Mouse (Mus musculus): ENCODE data around the gene Mesp2. TPM values are rescaled to one million over a fixed set of nuclear protein-coding genes. Genes with fewer than 3 reads are reported as not detected.

The Mesp2 gene
- polyA plus RNA-seq, 1 experiment from 2014 or later: 0.28 TPM

DNA sequence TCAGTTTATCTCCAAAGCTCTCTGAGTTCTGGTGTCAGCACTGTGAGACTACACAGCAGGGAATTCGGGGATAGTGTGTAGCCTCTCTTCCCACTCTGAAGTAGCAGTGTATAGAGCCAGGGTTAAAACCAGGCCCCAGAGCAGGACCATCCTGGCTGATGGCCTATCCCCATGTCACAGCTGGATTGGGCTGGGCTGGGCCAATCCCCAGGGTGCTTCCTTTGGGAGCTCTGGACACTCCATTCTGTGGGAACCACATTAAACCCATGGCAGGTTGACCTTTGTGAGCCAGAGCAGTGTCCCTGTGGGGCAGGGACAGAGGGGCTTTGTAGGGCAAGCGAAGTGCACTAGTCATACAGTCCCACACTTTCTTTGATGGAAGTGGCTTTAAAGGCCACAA is 35.8 kb downstream of the Mesp2 start:
- Histone ChIP-seq H3K27me3 (ENCODE audit: insufficient read depth, low read length) (peaks cover 6% of the 10 kb centered on the region; the same call in 1 of the 2 replicates), H3K4me3 (ENCODE audit: low read depth, low read length) (no peak overlapping the region), H3K36me3 (ENCODE audit: insufficient read depth) (no peaks in the 10 kb centered on the region), H3K4me2 (no peak overlapping the region), H3K9me3 (ENCODE audit: low read depth, low read length) (no peaks in the 10 kb centered on the region), H3K27ac (ENCODE audit: low read depth) (no peak overlapping the region), H3K9ac (no peak overlapping the region), H3K4me1 (ENCODE audit: insufficient read depth) (no peaks in the 10 kb centered on the region; the same call in 1 of the 2 replicates)
- WGBS: 76% methylated on average over 2 of the region's 2 CpGs
- DNase-seq (no peak), ATAC-seq (ENCODE audit: insufficient read depth) (no peak)
- TF ChIP-seq CTCF (IDR thresholded peaks at IDR 0.05; ENCODE audit: low read depth): no peak

DNA sequence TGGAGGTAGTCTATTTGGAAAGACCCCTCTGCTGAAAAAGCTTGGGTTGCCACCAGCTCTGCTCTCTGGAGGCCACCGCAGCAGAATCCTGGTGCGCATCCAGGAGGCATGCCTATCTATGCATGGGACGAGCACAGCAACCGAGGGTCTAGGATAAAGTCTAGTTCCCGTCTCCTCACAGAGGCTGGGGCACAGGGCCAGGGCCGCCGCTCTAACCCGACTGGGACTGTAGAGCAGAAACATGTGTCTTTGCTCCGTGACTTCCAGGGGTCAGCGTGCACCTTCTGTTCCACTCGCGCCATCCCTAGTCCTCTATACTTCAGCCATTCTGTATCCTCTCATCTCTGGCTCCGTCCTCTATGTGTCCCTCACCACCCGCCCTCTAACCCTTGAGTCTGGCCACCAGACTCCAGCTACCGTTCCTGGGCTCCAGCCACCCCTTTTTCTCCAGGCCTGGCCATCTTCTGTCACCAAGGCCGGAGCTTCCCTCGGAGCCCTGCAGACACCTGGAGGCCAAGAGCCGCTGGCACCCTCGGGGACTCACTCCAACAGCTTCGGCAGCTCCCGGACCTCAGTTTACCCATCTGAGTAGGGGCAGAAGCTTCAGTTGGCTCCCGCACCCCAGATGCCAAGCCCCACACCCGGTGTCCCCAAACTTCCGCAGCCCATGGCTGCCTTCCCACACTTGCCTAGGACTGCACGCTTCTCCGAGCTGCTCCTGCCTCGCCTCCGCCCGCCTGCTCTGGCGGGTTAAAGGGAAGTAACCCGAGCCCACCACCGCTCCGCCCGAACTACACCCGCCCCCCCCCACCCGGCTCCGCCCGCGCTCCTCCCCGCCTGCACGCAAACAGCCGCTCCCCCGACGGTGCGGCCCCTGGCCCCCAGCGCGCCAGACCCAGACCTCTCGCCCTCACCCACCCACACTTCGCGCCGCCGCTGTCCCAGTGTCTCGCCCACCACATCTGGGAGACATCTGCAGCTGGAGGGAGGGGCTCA is 37.2 kb downstream of the Mesp2 start:
- Histone ChIP-seq H3K9me3 (ENCODE audit: low read depth, low read length) (no peaks in the 10 kb centered on the region), H3K9ac (peak overlapping the region; percentile 34), H3K36me3 (ENCODE audit: insufficient read depth) (no peaks in the 10 kb centered on the region), H3K4me1 (ENCODE audit: insufficient read depth) (no peaks in the 10 kb centered on the region; the same call in 1 of the 2 replicates), H3K27me3 (ENCODE audit: insufficient read depth, low read length) (peaks cover 6% of the 10 kb centered on the region; the same call in 1 of the 2 replicates), H3K27ac (ENCODE audit: low read depth) (no peak overlapping the region), H3K4me2 (peak overlapping the region; percentile 78), H3K4me3 (ENCODE audit: low read depth, low read length) (peak overlapping the region; percentile 38)
- TF ChIP-seq CTCF (IDR thresholded peaks at IDR 0.05; ENCODE audit: low read depth): no peak
- WGBS: 6% methylated on average over 53 of the region's 53 CpGs
- ATAC-seq (ENCODE audit: insufficient read depth): peak; percentile 86
- DNase-seq: peak; percentile 77

DNA sequence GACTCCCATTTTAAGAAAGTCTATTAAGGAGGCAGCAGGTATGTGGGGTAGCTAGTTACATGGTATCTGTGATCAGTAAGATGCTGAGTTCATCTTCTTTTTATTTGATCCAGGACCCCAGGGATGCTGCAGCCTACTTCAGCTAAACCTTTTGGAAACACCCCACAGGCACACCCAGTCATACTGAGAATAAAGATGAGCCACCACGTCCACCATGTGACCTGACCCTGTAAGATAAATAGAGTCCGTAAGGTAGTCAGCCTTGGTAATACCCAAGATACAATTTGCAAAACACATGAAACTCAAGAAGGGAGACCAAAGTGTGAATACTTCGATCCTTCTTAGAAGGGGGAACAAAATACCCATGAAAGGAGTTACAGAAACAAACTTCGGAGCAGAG is 45.8 kb downstream of the Mesp2 start:
- Histone ChIP-seq H3K27ac (ENCODE audit: low read depth) (no peak overlapping the region), H3K9ac (no peak overlapping the region), H3K27me3 (ENCODE audit: insufficient read depth, low read length) (no peaks in the 10 kb centered on the region), H3K4me1 (ENCODE audit: insufficient read depth) (peaks cover 3% of the 10 kb centered on the region; the same call in 1 of the 2 replicates), H3K4me2 (no peak overlapping the region), H3K36me3 (ENCODE audit: insufficient read depth) (no peaks in the 10 kb centered on the region), H3K9me3 (ENCODE audit: low read depth, low read length) (no peaks in the 10 kb centered on the region), H3K4me3 (ENCODE audit: low read depth, low read length) (no peak overlapping the region)
- ATAC-seq (ENCODE audit: insufficient read depth): no peak
- no peak for TF ChIP-seq CTCF (IDR thresholded peaks at IDR 0.05; ENCODE audit: low read depth)
- 74% methylated on average over 4 of the region's 4 CpGs for WGBS
- DNase-seq: no peak

DNA sequence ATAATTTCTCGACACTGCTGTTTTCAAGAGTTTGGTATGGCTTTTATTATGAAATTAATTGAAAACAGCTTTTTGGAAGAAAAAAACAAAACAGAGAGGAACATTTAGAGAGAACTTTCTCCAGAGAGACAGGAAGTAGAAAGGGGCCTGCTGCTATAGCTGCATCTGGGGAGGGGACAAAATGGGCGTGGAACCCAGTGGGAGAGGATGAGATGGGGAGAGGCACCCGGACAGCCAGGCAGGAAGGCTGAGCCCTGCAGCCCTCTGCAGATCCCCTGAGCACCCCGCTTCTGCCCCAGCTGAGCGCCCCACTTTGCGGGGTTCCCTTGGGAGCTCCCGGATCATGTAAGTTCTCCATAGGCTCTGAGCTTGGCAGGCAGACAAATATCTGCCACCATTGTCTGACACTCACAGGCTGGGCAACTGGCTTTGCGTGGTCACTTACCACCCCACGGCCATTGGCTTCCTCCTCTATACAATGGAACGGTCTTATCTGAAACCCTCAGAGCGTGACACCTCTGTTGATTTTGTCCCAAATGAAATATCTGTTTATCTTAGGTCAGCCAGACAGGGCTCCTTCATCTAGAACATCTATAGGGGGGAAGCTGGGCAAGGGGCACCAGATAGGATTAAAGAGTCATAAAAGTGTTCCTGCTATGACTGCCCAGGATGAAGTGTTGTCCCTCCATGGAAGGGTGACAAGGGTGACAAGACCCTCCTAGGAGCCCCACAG is 47.8 kb downstream of the Mesp2 start:
- WGBS: 43% methylated on average over 11 of the region's 11 CpGs
- Histone ChIP-seq H3K9ac (no peak overlapping the region), H3K9me3 (ENCODE audit: low read depth, low read length) (no peaks in the 10 kb centered on the region), H3K4me2 (peak overlapping the region; percentile 25; the same call in 1 of the 2 replicates), H3K4me1 (ENCODE audit: insufficient read depth) (peaks cover 3% of the 10 kb centered on the region; the same call in 1 of the 2 replicates), H3K27me3 (ENCODE audit: insufficient read depth, low read length) (no peaks in the 10 kb centered on the region), H3K27ac (ENCODE audit: low read depth) (no peak overlapping the region), H3K36me3 (ENCODE audit: insufficient read depth) (no peaks in the 10 kb centered on the region), H3K4me3 (ENCODE audit: low read depth, low read length) (no peak overlapping the region)
- TF ChIP-seq CTCF (IDR thresholded peaks at IDR 0.05; ENCODE audit: low read depth): no peak
- ATAC-seq (ENCODE audit: insufficient read depth) (no peak), DNase-seq (peak; percentile 26)

DNA sequence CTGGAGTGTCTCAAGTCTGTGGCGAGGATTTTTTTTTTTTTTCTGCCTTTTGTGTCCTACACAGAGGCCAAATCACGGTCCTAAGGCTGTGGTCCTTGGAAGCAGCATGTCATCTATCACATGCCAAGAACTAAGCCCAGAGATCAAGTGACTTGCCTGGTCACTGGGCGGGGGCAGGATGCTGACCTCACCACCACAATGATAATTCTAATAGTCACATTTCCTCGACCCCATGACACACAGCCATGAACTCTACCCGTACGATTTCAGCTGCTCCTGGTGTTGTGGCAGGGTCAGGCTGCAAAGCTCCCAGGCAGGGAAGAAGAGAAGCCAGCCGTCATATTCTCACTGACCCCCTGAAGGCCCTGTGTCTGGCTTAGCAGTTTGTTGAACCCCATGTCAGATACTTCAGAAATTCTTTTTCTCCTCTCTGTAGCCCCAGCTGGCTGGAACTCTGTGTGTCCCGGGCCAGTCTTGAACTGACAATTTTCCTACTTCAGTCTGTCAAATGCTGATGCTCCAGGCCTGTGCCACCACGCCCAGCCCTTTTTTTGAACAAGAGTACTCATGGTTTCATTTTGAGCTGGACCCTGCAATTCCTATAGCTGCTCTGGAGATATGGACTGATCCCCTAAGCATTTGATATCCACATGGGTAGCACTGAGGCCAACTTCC is 48.6 kb downstream of the Mesp2 start:
- Histone ChIP-seq H3K4me1 (ENCODE audit: insufficient read depth) (peaks cover 3% of the 10 kb centered on the region; the same call in 1 of the 2 replicates), H3K9me3 (ENCODE audit: low read depth, low read length) (no peaks in the 10 kb centered on the region), H3K27ac (ENCODE audit: low read depth) (no peak overlapping the region), H3K4me2 (no peak overlapping the region), H3K36me3 (ENCODE audit: insufficient read depth) (no peaks in the 10 kb centered on the region), H3K27me3 (ENCODE audit: insufficient read depth, low read length) (no peaks in the 10 kb centered on the region), H3K4me3 (ENCODE audit: low read depth, low read length) (no peak overlapping the region), H3K9ac (no peak overlapping the region)
- 58% methylated on average over 9 of the region's 9 CpGs for WGBS
- TF ChIP-seq CTCF (IDR thresholded peaks at IDR 0.05; ENCODE audit: low read depth): no peak
- DNase-seq: no peak
- no peak for ATAC-seq (ENCODE audit: insufficient read depth)

DNA sequence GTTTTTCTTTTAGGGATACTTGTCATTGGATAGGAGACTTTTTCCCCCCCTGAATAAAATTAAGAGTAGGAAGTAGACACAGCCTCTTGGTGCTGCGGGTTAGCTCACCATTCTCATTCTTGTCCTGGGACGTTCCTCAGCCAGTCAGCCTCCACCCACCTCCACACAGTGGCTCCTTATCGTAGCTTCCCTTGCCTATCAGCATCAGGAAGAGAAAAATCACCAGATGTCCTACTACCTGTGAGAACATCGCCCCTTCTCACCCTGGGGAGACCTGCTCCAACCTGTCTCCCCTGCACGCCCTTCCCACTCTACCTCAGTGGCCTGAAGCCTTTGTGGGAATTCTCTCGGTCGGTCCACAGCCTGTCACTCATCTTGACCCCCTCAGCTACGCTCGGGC is 50.3 kb downstream of the Mesp2 start, which contains the start of gene Anpep:
Gene Anpep (minus strand): TSS at position 249 of the 400 bp plus-strand sequence.
- Histone ChIP-seq H3K27me3 (ENCODE audit: insufficient read depth, low read length) (no peaks in the 10 kb centered on the region), H3K9me3 (ENCODE audit: low read depth, low read length) (no peaks in the 10 kb centered on the region), H3K4me1 (ENCODE audit: insufficient read depth) (peaks cover 3% of the 10 kb centered on the region; the same call in 1 of the 2 replicates), H3K9ac (no peak within 1 kb of the TSS), H3K27ac (ENCODE audit: low read depth) (no peak within 1 kb of the TSS), H3K4me2 (no peak within 1 kb of the TSS), H3K4me3 (ENCODE audit: low read depth, low read length) (no peak within 1 kb of the TSS), H3K36me3 (ENCODE audit: insufficient read depth) (no peaks in the 10 kb centered on the region)
- 59% methylated on average over 9 of the region's 9 CpGs for WGBS
- TF ChIP-seq CTCF (IDR thresholded peaks at IDR 0.05; ENCODE audit: low read depth): no peak
- DNase-seq (no peak), ATAC-seq (ENCODE audit: insufficient read depth) (no peak)

Measured in lung, embryonic 14.5 days (tissue).